Mouse (Mus musculus) heart, postnatal 10 days (tissue): Measurements from ENCODE around the gene Esd. TPM values are rescaled to one million over a fixed set of nuclear protein-coding genes. Genes with fewer than 3 reads are reported as not detected.

ENCODE experiments used
- DNase-seq, 2 experiments: peaks; one replicate each; pipeline ENCODE4 v3.0.0; 2021
- intact Hi-C: fragments of 180-260 bp; cut with DNase I; formaldehyde crosslinking; loops from one replicate; pipeline ENCODE4 v1.15.1; 2025
- total RNA-seq, 2 experiments: library from RNA; stranded (reverse); gene quantifications; 2 replicates each; pipeline ENCODE4 v1.2.3; 2021

Gene Esd
- total RNA-seq, 2 experiments from 2014 or later: 139 to 150 TPM

DNA sequence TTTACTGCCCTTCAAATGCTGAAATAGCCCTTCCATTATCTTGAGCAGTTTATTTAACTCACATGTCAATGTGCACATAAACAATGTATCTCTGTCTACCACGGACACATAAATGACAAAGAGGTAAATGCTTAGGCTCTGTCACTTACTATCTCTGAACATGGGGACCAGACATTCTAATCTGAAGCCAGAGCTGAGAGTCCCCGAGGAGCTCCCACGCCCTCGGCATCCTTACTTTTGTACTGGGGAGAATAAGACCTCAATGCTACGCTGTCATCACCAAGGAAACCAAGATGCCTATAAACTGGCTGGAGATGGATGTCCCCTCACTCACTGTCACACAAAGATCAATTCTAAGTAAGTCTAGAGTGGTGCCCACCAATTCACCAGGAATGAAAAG, 58.4 kb downstream of the Esd start:
- no peak for DNase-seq
- intact Hi-C loops: loop anchor here (5.0 kb wide), 1 partner anchor 157 kb away; the partner anchor contains the start of gene Lrch1

DNA sequence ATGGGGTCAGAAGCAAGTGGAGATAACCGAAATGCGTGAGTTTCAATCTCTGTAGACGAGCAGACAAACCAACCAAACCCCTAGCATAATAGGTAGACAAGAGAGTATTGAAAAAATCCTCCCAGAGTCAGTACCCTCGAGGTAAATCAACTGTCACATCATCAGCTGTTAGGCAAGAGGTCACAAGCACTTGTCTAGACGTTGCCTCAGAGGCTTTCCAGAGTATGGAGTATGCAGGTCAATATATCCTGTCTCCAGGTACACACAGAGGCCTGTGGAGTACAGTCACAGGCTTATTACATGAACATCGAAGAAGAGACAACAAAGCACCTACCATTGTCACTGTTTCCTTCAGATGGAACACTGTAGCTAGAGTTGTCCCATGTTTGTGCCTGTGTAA, 60.7 kb downstream of the Esd start:
- intact Hi-C loops: loop anchor here (5.0 kb wide), 1 partner anchor 155 kb away; the partner anchor contains the start of gene Lrch1
- DNase-seq: no peak

DNA sequence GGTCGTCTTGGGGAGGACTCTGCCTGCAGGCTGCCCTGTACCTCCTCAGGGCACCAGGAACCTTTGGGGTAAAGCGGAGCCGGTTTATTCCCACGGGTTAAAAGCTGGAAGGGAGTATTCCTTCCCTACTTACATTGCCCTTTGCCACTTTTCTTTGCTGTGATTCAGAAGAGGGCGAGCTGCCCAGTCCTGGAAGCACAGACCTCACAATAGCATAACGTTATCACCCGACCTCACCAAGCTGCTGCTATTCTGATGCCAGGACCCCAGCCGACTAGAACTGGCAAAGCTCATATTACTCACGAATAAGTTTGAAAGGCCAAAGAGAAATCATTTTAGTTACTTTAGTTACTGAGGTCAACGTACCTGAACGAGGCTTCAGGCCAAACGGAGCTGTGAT, 62.8 kb downstream of the Esd start:
- DNase-seq: peak; percentile 62 to 69
- intact Hi-C loops: loop anchor here (5.0 kb wide), 1 partner anchor 152 kb away; the partner anchor contains the start of gene Lrch1

DNA sequence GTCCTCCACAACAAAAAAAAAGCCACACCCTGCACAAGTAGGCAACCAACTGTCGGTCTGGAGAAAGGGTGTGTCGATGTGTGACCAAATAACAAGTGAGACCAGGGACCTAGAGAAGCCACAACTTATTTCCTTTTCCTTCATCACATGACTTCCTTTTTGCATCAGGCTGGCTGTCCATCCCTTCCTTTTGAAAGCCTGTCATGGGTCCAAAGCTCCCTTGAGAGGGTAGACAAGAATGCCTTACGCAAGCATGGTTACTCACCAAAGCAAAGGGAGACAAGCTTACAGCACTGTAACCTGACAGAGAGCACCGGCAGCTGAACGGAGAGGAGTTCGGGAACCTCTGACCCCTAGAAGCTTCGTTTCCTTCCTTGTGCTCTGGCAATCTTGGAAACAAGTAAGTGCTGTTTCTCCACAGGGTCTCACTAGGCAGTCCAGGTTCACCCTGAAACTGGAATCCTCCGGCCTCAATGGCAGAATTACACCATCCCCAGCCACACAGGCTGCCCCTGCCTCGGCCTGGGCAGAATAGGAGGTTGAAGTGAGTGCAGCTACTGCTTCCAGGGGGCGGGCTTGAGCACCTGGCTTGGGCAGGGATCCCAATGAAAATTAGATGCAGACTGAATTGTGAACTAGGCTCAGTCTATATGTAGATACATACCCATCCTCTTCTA, 65.4 kb downstream of the Esd start:
- intact Hi-C loops: no loop called here

DNA sequence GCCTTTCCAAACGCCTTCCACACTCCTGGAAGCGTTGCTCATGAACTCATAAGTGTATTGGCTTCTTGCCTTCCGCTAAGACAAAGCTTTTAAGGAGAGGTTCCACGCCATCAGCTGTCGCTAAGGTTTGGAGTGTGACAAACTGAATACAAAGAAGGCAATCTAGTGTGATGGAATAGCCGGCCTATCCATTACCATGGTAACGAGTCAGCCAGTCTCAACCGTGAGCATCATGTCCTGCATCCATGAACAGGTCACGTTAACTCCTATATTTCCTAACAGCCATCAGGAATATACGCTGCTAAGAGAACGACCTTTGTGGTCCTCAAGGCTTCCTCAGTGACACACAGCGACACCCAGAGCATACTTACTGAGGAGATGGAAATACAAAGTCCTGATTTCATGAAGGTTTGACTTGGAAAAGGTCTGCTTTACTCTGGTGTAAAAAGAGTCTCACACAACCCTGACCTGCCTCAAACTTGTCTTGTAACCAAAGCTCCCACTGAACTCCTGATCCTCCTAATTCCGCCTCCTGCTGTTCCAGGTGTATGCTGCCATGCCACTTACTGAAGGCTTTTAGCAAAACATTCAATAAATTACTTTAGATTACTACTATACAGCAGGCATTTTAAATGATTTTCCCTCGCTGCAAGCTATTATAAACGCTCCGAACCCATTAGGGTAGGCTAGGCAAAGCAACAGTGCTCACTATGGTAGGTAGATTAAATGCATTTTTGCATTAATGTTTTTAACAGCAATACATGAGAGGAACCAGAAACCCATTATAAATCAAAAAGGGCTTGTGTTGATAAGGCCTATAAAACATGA, 66.2 kb downstream of the Esd start:
- intact Hi-C loops: no loop called here
- DNase-seq: no peak

More for the DNA sequence above, 65.4 kb downstream of the Esd start:
- DNase-seq: no peak

Other genes with a start within 250 kb of the Esd start
- gene Htr2a, start 91.5 kb upstream of the Esd start, total RNA-seq: 1 to 10 TPM in 1 of 2 experiments, under 1 TPM in 1; 0.84 to 1.0 TPM
- gene Lrch1, start 215.6 kb downstream of the Esd start, total RNA-seq: 10 to 100 TPM; 19.6 to 20.5 TPM